Mouse (Mus musculus) gastrocnemius, adult 18-20 months (tissue): ENCODE data around the gene Tspan11. TPM values are rescaled to one million over a fixed set of nuclear protein-coding genes. Genes with fewer than 3 reads are reported as not detected.

ENCODE experiments used
- DNase-seq: peaks from one replicate; pipeline ENCODE4 v3.0.0; 2021; ENCODE audit warnings: low spot score
- total RNA-seq, 2 experiments: library from RNA; stranded (reverse); gene quantifications; 2 replicates each; pipeline ENCODE4 v1.2.3; 2021

Gene Tspan11
- total RNA-seq, 2 experiments from 2014 or later = 1.3 to 1.6 TPM

DNA sequence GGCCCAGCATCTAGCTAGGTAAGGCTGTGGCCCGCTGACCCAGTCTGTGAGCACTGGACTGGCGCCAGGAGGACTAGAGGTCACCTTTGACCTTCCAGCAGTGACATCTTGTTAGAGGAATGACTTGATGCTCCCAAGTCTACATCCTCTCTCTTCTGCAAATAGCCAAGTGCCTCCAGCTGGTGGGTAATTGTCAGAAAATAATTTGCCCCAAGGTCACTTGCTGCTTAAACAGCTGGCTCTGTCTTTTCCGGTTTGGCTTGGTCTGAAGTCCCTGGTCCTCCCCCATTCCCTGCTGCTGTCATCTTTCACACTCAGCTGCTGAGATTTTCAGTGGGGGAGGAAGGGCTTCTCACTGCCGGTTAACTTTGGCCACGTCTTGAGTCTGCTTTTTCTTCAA is 45.3 kb downstream of the Tspan11 start:
- DNase-seq = peak; percentile 33

GRCm38 (mm10) chr6:127933841-127934240 is 46.5 kb downstream of the Tspan11 start:
- DNase-seq = peak; percentile 73

DNA sequence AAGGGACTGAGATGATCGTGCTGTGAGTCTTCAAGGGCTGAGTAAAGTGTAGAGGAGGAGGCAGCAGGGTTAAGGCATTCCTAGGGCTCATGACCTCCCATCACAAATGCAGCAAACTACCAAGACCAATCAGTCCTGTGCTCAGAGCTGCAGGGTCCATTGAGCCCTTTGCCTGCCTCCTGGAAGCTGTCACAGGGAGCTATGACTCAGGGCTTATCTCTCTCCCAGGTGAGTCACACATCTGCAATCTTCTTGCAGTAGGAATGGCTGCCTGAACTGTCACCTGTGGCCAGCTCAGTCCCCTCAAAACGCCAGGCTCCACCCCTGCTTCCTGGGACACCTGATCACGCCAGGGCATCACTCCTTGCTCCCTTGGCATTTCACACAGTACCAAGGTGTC is 47.7 kb downstream of the Tspan11 start:
- no peak for DNase-seq

DNA sequence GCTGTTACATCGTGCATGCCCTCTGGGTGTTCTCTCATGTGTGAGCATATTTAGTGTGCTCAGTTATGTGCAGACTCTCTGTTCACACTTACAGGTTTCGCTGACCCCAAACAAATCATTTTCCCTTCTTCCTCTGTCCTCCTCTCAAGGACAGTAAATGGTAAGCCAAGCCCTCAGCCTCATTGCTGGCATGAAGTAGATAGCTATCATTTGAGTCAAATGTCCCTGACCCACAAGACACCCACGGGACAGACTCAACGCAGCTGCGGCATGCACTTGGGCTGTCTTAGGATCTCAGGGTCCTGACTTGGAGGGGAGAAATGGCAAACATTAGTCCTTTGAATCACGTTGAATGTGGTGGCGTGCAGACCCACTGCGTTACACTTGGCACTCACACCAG is 55.0 kb downstream of the Tspan11 start:
- DNase-seq = no peak

GRCm38 (mm10) chr6:127945725-127946124 is 58.3 kb downstream of the Tspan11 start:
- DNase-seq = peak; percentile 62

DNA sequence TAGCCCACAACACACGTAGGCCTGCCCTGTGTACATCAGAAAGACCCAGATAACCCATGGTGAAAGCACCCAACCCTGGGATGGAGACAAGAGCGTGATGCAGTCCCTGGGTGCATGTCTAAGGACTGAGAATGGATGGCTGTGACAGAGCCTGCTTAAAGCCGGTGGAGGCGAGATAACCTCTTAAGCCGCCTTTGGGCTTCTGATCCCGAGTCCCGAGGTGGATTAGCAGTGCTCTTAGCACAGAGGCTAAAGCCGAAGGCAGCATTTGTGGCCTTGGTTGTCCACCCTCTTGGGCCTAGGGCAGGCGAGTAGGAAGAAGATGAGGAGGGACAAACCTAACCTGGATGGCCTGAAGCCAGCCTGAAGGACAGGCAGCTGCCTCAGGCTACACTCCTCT is 61.3 kb downstream of the Tspan11 start:
- no peak for DNase-seq

- DNase-seq = no peak
Observed at GRCm38 (mm10) chr6:127949885-127950284, 62.5 kb downstream of the Tspan11 start.

GRCm38 (mm10) chr6:127953071-127953470 is 65.7 kb downstream of the Tspan11 start:
- DNase-seq = no peak

DNA sequence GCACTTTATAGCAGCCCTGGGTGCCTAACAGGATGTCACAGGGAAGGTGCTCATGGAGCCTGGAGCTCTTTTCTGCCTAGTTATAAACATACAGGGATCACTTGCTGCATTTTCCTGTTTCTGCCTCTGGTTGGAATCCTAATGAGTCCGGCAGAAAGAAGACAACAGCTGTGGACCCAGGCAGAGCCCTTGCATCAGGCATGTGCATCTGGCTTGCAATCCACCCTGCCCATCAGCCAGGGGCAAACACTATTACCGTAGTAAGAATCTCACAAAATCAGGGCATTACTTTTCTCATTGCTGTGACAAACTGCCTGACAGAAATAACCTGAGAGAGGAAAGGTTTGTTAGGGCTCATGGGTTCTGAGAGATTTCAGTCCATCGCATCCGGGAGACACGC is 68.8 kb downstream of the Tspan11 start:
- no peak for DNase-seq

DNA sequence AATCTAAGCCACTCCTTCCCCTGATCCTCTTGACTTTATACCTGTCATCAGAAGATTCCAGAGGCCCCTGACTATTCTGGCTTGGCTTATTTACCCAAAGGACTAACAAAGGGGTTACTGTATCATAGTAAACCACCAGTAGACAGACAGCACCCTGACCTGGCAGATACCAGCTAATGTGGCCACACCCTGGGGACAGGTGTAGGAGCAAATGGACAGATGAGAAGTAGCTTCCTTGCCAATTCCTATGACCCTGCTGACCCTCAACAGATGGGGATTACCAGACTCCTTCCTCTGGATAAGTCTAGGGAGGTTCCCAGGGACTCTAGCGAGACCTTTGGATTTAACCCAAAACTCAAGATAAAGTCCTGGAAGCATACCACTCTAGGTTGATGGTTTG is 72.8 kb downstream of the Tspan11 start:
- no peak for DNase-seq

GRCm38 (mm10) chr6:127965497-127965896 is 78.1 kb downstream of the Tspan11 start:
- no peak for DNase-seq

GRCm38 (mm10) chr6:127969709-127970108 is 82.3 kb downstream of the Tspan11 start:
- DNase-seq = no peak

DNA sequence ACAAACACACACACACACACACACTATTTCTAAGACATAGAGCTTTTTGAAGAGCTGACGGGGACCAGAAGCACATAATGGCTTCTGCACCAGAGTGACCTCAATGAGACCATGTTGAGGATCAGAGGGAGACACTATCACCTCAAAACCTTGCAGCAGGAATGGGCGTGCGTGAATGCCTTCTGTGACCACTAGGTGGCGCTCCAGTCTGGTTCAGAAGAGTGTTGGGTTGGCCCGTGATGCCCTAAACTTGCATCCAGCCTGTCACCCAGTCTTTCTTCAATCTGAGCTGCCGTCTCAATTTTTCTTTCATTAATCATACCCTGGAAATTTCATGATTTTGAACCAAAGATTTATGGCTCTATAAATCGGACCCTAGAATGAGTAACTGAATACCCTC is 82.7 kb downstream of the Tspan11 start:
- DNase-seq = peak; percentile 81

GRCm38 (mm10) chr6:127970848-127971247 is 83.5 kb downstream of the Tspan11 start:
- no peak for DNase-seq

DNA sequence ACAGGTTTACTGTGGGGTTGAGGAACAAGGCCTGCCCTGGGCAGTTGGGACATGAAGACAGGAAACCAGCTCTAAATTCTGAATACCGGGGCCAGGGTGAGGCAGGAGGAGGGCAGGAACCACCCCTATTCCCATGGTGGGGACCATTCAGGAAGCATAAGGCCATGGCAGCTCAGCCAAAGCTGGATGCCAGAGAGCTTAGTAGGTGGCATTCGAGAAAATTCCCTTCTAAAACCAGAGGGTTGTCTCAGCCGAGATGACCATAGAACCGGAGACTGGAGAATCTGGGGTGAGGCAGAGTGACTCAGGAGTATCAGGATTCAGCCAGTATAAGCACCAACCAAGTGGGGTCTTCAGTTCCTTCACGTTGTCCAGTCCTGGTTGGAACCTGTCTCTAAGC is 84.5 kb downstream of the Tspan11 start:
- DNase-seq = no peak

DNA sequence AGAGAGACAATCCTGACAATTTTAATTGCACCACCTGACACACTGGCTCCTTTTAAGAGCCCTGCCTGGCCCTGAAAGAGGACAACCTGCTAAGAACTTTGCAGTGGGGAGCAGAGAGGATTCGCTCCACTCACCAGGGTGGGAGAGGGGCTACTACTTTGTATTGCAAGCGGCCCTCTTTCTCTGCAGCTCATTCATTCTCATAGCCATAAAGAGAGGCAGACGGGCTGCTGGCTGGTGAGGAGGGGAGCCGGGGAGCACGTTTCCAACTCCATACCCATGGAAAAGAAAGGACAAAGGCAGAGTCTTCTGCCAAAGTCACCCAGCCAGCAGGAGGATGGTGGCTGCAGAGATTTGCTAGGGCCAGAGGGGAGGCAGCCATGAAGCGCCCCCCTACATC is 86.2 kb downstream of the Tspan11 start:
- DNase-seq = no peak

GRCm38 (mm10) chr6:127974000-127974399 is 86.6 kb downstream of the Tspan11 start:
- no peak for DNase-seq

- no peak for DNase-seq
Observed at GRCm38 (mm10) chr6:127976695-127977094, 89.3 kb downstream of the Tspan11 start.

DNA sequence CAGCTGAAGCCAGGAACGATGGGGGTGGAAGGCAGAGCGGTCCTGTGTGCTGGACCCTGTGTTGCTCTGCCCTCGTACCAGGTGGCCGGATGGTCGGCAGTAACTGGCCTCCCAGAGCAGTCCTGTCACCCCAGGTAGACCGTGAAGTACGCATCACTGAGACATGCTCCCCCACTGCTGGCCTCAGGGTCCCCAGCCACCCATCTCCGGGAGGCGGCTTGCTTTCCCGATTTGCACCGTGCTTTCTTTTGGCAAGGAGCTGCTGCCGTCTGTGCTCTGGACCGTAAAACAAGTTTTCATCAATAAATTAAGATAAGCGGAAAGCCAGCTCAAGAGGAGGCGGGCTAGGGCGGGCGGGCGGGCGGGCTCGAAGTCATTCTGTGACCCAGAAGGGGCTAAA is 91.6 kb downstream of the Tspan11 start:
- DNase-seq = no peak

GRCm38 (mm10) chr6:127979831-127980230 is 92.4 kb downstream of the Tspan11 start:
- DNase-seq = no peak

DNA sequence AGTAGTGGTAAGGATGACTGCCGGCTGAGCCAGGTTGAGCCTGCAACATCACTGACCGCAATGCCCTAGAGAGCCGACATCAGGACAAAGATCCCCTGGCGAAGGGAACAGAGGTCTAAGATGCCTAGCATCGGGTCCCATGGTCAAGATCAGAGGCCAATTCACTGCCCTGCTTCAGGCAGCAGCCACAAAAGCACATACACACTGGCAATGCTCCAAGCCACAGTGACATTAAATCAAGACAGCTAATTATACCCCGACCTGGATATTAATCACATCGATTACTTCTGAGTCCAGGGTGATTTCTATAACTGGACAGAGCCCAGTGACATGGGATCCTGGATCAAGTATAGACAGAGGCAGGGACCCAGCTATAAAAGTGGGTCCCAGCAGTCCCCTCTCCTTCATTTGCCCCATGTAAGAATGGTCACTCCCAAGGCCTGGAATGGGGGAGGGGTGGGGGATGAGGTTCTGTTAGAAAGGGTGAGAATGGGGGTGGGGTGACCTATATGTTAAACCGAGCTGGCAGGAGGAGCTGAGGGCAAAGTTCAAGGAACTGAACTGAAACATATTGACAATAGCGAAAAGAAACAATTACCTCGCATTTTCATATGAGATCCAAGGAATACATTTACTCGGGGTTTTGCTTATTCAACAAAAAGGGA is 93.1 kb downstream of the Tspan11 start:
- DNase-seq = no peak

DNA sequence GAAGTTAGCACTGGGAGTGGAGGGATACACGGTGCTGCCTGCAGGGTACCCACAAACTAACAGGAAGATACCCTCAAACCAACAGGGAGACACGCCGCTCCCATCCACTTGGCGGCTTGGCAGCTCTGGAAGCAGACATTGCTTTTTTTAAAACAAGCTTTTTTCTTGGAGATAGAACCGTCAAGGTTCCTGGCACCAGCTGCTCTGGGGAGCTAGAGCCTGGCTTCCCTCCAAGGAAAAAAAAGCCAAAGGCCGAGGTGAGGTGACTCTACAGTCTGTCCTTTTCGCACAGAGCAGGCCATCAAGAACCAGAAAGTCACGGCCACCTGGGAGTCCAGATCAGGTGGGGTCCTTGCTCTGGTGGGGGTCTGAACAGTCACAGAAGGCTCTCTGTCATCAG is 93.8 kb downstream of the Tspan11 start:
- no peak for DNase-seq

- DNase-seq = peak; percentile 43
Observed at GRCm38 (mm10) chr6:127986357-127986756, 99.0 kb downstream of the Tspan11 start.

GRCm38 (mm10) chr6:127987374-127987773 is 100.0 kb downstream of the Tspan11 start:
- peak; percentile 44 for DNase-seq
